Mouse (Mus musculus): ENCODE data around the gene Zfp384. TPM values are rescaled to one million over a fixed set of nuclear protein-coding genes. Genes with fewer than 3 reads are reported as not detected.

Zfp384 gene
- 10 to 100 TPM; 43.9 to 48.9 TPM for total RNA-seq (2021)

DNA sequence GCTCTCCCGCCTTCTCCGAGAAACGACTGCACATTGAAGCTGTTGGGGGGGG is at the start of gene Zfp384:
Gene Zfp384, plus strand, starts transcription at position 17 of the 52 bp plus-strand sequence.
- DNase-seq = no peak

DNA sequence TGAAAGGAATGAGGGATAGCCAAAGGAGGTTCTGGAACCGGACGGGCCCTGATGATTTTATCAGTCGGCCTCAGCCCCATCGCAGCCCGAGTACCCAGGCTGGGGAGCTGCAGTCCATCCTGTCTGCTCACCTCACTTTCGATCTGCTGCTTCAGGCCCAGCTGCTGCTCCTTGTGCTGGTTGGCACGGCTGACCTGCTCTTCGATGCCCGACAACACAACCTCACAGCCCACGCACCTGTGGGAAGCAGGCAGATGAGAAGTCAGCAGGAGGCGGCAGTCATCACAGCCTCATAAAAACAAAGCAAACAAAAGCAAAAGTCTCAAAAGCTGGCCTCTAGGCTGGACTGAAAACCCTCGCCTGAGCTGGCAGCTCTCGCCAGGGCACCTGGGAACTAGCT is 49.0 kb upstream of the Zfp384 start:
- DNase-seq = no peak

DNA sequence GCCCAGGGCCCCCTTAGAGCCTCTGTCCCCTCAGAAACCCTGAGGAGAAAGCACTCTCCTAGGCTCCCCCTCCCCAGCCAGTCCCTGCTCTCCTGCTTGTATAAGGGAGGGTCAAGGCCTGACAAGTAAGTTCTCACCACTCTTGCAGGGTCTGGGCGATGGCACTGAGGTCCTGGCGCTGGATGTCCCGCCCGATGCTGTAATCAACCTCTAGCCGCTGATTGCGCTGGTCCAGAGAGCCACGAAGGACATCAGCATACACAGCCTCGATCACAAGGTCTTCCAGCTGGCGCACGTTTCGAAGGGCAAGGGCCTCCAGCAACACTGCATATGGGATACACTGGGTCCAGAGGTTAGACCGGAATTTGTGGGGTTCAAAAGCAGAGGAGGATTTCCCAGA is 47.9 kb upstream of the Zfp384 start:
- no peak for DNase-seq

DNA sequence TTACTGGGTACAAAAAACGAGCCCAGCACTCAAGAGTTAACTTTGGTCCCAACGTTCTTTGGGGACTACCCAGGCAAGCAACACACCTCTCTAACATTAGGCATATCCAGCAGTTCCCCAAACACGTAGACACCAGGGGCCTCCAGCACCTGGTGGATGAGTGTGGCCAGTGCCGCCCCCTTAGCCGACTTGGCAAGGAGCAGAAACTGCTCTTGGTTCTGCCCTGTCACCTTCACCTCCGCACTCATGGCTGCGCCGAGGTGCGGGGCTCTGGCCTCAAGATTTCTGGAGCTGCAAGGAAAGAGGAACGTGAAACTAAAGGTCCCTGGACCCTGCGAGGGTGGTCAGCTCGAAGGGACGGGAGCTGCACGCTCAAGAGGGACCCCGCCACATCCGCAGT is 44.3 kb upstream of the Zfp384 start:
- no peak for DNase-seq

DNA sequence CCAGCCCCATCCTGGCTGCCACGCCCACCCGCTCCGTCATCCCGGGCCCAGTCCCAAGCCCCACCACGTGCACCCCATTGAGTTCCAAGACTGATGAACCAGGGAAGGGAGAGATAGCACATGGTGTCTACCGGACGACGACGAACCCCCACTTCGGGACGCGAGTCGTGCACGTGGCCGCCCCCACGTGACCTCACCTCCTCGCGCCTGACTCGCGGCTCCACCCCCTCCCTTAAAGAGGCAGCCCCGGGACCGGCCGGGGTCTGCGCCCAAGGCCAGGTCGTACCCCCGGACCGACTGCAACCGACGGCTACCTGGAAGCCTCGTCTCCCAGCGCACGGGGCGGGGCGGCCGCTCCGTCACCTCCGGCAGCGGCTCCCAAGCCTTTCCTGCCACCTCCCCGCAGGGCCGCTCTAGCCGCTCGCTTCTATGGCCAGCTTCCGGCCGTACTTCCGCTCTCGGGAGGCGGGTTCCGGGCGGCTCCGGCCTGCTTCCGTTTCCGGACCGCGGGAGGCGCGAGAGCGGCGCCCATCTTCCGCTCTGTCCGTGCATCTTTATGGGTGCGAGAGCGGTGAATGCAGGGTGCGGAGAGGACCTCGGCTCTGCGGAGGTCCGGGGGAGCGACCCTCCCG is 43.7 kb upstream of the Zfp384 start, which contains the start of gene Cops7a:
Gene Cops7a, minus strand, starts transcription at position 451 of the 632 bp plus-strand sequence.
- peak; percentile 96 for DNase-seq

DNA sequence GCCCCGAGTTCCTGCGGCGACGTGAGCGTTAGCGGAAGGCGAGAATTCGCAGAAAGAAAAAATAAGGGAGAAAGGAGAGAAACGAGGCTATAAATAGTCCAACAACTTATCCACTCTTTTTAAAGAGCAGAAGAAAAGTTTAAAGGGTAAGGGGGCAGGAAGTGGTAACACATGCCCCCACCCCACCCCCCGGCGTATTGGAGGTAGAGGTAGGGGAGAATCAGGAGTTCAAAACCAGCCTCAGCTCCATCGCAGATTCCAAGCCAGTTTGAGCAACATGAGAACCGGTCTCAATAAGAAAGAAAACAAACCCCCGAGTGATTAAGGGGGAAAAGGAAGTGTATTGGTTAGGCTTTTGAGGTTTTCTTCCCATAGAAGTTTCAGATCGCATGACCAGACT is 43.2 kb upstream of the Zfp384 start:
- no peak for DNase-seq

DNA sequence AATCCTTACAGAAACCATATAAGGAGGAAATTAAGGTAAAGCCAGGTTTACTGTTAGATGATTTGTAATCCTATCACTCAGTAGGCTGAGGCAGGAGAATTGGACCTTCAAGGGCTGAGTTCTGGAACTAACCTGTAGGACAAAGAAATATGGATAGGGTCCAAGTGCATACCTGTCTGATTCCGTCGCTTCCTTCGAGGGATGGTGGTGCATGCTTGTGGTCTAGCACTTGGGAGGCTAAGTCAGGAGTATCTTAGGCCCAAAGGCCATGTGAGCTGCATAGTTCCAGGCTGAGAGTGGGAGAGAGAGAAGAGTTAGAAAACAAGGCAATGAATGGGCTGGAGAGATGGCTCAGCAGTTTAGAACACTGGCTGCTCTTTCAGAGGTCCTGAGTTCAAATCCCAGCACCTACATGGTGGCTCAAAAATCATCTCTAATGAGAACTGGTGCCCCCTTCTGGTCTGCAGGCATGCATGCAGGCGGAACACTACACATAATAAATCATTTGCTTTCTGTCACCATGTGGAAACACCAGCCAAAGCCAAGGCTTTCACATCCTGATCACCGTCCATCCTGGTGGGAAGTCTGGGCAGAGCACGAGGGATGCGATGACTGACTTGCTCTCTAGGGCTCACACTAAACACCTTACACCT is 42.4 kb upstream of the Zfp384 start:
- DNase-seq = no peak

DNA sequence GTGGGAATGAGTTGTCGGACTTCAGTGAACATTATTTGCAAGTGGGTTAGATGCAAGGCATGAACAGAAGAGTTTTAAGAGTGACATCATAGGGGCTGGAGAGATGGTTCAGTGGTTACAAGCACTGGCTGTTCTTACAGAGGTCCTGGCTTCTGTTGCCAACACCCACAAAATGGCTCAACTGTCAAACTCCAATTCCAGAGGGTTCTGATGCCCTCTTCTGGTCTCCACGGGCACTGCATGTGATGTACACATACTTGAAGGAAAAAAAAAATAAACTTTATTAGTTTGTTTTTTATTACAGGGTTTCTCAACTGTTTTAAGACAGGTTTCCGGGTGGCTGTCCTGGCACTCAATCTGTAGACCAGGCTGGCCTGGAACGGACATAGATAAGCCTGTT is 41.2 kb upstream of the Zfp384 start:
- DNase-seq = no peak

DNA sequence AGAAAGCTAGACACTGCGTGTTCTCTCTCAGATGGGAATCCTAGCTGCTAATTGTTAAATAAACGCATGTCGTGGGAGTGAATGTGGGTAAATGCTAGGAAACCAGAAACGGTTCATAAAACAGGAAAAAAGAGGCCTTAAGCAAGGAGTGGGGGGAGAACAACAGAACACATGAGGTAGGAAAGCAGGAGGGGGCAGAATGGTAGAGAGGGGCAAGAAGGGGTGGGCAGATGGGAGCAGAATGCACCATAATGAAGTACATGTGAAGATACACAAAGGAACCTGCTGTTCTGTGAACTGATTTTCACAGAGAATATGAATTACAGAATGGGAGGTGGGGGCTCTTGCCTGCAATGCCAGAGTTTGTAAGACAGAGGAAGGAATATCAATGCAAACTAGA is 16.7 kb upstream of the Zfp384 start:
- DNase-seq = no peak

DNA sequence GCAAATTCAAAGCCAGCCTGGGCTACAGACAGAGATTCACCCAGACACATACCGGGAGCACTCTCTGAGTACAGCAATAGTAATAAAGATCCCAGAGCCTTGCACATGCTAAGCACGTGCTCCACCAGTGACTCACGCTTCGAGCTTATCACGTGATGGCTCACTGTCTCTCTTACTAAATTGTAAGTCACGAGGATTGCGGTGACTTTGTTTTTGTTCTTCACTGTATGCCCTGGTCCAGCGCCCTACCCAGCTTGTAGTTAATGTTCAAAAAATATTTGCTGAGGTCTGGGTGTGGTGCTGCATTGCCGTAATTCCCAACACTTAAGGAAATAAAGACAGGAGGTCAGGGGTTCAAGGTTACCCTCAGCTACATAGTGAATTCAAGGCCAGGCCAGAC is 15.6 kb upstream of the Zfp384 start:
- DNase-seq = no peak

DNA sequence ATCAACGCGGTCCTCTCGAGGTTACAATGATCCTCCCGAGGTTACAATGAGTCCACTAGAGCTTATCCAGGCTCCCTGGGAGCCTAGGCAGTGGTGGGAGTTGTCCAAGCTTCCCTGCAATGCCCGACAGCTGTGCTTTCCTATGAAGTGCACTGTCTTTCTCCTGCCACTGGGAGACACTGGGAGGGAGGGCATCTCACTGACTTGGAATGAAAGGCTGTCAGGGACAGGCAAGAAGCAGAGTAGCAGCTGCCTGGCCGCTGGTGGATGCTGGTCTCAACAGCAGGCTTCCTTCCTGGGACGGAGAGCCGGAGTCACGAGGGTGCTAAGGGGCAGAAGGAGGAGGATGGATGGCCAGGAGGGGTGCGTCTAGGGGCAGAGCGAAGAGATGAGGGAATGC is 15.1 kb upstream of the Zfp384 start:
- DNase-seq = no peak

DNA sequence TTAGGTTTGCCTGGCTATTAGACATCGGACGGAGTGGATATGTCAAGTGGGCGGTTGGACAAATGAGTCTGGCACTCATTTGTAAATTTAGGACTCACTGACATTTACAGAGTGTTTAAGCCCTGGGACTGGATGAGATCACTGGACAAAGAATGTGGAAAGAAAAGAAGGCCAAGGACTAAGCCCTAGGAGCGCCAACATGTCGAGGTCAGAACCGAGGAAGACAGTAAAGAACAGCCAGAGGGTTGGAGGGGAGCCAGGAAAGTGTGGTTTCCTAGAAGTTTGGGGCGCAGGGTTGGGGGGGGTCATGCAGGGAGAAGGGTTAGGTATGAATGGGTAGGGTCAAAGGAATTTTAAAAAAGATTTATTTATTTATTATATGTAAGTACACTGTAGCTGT is 13.7 kb upstream of the Zfp384 start:
- DNase-seq = no peak

DNA sequence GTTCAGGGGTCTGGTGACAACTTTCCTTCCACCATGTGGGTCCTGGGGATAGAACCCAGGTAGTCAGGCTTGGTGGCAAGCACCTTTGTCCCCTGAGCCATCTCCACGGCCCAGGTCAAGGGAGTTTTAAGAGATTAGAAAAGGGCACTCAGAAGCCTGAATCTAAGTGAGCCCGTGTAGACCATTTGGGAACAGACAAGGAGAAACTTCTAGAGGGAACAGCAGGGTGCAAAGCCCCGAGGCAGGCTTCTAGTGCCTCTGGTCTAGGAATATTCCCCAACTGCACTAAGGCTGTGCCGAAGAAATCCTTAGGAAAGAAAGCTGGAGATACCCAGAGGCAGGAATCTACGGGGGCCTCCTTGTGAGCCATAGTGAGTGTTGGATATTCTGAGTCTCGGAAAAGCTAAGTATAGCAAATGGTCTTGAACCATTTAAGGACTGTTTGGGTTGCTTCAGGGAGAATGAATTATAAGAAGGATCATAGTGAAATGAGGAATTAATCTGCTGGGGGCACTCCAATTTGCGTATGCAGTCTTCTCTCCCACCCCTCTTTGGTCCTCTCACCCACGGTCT is 13.0 kb upstream of the Zfp384 start:
- no peak for DNase-seq

DNA sequence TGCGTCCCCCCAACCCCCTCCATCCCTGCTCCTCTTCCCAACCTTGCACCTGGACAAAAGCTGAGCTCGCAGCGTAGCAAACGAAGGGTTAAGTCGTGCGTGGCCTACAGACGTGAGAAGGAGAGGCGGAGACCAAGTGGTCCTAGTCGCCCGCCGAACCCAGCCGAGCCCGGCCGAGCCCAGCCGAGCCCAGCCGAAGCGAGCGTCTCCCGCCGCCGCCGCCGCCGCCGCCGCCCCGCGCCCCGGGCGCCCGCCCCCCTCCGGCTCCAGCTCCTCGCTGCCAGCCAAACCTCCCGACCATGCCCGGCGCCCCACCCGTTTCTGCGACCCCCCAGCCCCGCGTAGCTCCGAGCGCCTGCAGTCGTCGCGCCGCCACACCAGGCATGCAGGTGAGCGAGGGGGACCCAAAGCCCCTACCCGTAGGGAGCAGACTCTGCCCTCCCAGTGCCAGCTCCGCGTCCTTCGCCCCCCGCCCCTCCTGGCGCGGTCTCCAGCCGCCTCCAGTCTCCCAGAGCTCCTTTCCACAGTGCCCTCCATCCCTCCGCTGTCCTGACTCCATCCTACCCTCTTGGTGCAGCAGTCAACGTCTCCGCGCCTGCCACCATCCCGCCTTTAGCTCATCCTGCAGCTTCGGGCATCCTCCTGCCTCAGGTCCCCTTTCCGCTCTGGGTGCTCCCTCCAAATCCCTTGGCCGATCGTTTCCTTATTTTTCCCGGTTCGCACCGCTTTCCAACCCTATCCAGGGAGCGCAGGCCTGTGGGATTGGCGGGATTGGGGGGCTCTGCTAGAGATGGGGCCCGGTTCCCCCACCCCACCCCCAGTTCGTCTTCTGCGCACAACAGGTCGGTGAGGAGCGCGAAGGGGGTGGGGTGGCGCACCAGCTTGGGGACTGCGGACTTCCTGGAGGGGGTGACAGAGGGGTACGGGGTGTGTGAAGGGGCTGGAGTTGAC is 12.1 kb upstream of the Zfp384 start, which contains the start of gene Pianp:
Gene Pianp, plus strand, starts transcription at position 144 of the 951 bp plus-strand sequence.
- peak; percentile 77 to 79 for DNase-seq

DNA sequence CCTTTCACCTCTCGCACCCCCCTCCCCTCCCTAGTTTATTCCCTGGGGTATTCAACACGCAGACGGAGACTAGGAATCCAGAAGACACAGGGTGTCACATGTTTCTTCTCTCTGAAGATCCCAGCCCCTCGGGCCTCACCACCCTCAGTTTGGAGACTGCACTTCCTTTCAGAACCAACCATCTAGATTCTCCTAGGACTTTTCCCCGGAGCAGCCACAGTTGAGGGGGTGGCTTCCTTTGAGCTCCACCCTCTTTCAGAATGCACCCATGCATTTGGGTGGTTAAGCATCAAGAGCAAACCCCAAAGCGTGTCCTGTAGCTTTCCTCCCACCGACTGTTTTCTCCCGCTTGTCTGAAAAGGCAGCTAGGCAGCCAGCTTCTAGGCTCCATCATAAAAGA is 10.9 kb upstream of the Zfp384 start:
- DNase-seq = no peak

DNA sequence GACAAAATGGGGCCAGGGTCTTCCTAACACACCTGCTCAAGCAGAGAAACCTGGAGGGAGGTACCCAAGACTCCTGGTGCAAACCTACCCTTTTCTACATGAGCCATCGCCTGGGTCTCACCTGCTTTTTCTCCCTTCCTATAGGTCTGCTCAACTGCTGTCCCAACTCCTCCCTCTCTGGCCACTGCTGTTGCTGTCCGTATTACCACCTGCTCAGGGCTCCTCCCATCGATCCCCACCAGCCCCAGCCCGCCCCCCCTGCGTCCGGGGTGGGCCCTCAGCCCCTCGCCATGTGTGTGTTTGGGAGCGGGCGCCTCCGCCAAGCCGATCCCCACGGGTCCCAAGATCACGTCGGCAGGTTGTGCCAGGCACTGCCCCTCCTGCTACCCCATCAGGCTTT is 9.9 kb upstream of the Zfp384 start:
- no peak for DNase-seq

DNA sequence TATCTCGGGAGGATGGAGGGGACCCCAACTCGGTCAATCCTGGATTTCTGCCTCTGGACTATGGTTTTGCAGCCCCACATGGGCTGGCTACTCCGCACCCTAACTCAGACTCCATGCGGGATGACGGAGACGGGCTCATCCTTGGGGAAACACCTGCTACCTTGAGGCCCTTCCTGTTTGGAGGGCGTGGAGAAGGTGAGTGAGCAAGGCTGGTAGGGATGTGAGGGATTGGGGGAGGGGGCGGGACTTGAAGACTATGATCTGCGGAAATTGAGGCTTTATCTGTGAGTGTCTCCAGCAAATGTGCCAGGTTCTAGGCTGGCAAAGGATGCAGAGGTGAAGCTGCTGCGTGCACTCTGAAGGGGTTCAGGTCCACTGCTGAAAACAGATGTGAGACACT is 9.4 kb upstream of the Zfp384 start:
- DNase-seq = no peak

DNA sequence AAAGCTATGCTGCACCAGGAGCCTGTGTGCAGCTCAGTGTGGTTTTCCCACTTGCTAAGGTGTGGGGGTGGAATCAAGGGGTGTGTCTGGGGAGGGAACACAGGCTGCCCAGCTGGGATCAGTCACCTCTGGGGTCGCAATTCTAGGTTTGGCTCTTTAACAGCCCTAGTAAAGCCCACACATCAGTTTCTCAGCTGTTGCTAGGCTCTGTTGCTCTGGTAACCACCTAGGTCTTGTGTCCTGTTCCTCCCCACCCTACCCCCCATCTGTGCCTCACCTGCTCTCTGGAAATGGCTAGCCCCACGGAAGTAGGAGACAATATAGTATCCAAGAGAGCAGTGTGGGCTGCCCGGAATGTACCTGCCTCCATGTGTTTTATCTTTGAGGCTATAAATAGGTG is 5.2 kb upstream of the Zfp384 start:
- no peak for DNase-seq

DNA sequence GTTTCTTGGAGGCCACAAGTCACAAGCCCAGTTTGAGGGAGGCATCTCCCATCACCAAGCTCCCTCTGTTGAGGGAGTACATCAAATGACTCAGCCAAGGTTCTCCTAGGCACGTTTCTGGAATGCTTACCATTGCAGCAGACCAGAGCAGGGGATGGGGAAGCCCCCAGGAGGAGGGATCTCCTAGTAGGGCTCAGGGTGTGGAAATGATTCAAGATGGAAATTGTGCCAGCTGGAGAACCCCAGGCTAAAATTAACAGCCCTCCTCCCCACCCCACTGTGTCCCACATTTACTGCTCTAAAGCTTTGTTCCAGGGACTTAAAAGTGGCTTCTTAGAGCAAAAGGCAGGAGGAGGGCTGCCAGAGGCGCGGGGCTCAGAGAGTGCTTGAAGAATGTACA is 3.9 kb upstream of the Zfp384 start:
- no peak for DNase-seq

DNA sequence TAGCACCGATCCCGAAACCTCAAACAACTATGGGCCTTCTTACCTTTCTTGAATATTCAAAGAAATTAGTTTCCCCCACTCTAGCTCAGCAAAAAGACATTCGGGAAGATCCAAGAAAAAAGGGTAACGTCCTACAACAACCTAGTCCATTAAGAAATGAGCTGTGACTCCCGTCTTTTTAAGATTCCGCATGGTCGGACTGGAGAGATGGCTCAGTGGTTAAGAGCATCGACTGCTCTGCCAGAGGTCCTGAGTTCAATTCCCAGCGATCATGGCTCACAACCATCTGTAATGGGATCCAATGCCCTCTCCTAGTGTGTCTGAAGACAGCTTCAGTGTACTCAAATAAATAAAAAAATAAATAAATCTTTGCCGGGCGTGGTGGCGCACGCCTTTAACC is 885 bp upstream of the Zfp384 start:
- no peak for DNase-seq

DNA sequence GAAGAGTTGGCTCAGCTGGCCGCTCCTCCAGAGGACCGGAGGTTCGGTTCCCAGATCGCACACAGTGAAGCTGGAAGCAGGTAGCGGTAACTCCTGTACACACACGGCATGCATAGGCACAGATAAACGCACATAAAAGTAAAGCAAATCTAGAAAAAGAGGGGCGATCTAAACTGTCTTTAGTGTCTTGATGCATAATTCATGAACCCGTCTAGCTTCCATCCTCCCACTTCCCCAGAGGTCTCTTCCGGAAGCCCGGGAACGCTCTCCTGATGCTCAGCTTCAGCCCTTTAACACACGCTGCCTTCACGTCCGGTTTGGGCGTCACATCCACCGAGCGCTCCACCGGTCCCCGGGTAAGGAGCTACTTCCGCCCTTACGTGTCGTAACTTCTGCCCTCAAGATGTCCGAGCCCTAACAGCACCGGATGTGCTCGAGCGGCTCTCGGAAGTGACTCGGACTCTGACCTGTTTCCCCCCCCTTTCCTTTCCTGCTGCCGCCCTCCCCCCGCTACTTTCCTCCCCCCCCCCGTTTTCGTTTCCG is 288 bp upstream of the Zfp384 start:
- peak; percentile 98 to 99 for DNase-seq

DNA sequence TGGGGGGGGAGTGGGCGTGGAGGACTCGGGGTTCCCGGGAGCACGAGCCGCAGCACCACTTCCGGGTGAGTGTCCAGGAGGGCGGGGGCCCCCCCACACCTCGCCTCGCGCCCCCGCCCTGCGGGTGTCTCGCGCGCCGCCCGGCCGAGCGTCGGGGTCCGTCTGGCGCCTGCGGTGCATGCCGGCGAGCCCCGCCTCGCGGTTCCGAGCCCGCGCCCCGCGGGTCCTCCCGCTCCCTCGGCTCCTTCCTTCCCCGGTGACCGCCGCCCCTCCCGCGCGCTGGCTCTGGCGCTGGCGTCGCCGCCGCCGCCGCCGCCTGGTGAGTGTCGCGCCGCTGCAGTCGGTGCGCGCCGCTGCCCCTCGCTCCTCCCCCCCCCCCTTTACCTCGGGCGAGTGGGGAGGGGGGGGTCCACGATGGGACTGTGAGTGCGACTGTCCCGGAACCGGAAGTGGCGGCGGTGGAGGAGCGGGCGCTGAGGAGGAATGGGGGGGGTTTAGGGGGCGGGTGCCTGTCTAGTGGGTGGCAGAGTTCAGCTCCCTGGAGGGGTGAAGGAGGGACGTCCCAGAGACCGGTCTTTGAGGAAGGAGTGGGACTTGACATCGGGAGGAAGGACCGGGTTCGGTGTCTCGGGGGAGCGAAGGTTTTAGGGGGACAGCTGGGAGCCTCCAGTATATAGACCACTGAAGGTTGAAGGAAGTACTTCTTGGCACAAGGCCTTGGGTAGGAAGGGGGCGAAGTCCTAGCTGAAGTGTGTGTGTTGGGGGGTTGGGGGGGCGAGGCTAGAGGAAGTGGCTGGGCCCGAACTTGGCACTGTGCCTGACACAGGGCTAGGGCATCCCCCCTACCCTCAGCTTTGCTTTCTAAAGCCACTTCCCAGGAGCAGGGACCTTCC is 482 bp downstream of the Zfp384 start:
- peak; percentile 64 to 69 for DNase-seq

Data from layer of hippocampus, postnatal 36 days (tissue).